Mouse (Mus musculus): ENCODE results near the gene Ifnl3.

DNA sequence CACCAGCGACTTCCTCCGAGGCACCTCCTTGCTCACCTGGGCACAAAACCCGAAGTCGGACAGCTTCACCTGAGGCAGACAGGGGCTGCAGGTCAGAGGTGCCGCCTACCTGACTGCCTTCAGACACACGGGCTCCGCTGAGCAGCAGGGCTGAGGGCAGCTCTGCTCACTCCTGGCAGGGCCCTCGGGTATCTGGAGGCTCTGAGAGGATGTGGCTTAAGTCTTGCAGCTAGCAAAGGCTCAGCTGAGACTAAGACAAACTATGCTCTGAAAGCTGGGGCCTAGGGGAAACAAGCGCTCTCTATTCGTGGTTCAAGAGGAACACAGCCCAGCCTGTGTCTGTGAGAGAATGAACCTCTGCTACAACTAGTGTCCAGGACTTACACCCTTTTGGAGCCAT is 38.2 kb downstream of the Ifnl3 start:
- TF ChIP-seq CTCF (IDR thresholded peaks at IDR 0.05 in 2 of 3, conservative IDR thresholded peaks at IDR 0.05 in 1 of 3; ENCODE audit: control insufficient read depth in 1 of 3, insufficient read depth in 1 of 3, low read depth in 2 of 3, low read length in 3 of 3, poor library complexity in 1 of 3, severe bottlenecking in 1 of 3): no peak
- no peak for TF ChIP-seq TCF12 (IDR thresholded peaks at IDR 0.05; ENCODE audit: low read depth, low read length)
- no peak for TF ChIP-seq USF2 (IDR thresholded peaks at IDR 0.05; ENCODE audit: borderline replicate concordance in 1 of 2, insufficient read depth in 1 of 2, low read depth in 1 of 2, low read length in 2 of 2)
- TF ChIP-seq POLR2AphosphoS5 (IDR thresholded peaks at IDR 0.05; ENCODE audit: borderline replicate concordance, low read depth, low read length): no peak
- no peak for TF ChIP-seq RAD21 (IDR thresholded peaks at IDR 0.05; ENCODE audit: low read depth, low read length)
- no peak for TF ChIP-seq POLR2A (IDR thresholded peaks at IDR 0.05; ENCODE audit: control insufficient read depth in 1 of 2, insufficient read depth in 1 of 2, low read depth in 1 of 2, low read length in 2 of 2, poor library complexity in 1 of 2)
- no peak for TF ChIP-seq ZNF384 (IDR thresholded peaks at IDR 0.05; ENCODE audit: low read depth, low read length)
- TF ChIP-seq CHD2 (IDR thresholded peaks at IDR 0.05; ENCODE audit: low read length): no peak
- no peak for TF ChIP-seq UBTF (IDR thresholded peaks at IDR 0.05; ENCODE audit: borderline replicate concordance, insufficient read depth, low read depth, low read length)

Data from MEL (cell line).